Mouse (Mus musculus) splenic B cell, adult 2 months (primary cell): ENCODE results near the gene Klhl2.

ENCODE experiments used
- DNase-seq: peaks from one replicate; pipeline ENCODE4 v3.0.0-alpha.2; 2011; ENCODE audit warnings: low read depth, low spot score
- H3K27me3 ChIP-seq: 2 replicates; pipeline ENCODE4 v1.6.1; 2012; ENCODE audit warnings: mild to moderate bottlenecking, low read length, moderate library complexity, mixed read lengths; ENCODE audit not compliant: control insufficient read depth, poor library complexity, insufficient read depth, severe bottlenecking
- H3K36me3 ChIP-seq: 2 replicates; pipeline ENCODE4 v1.6.1; 2012; ENCODE audit warnings: mild to moderate bottlenecking, low read length, moderate library complexity, mixed read lengths; ENCODE audit not compliant: control insufficient read depth, poor library complexity, insufficient read depth, severe bottlenecking

Gene Klhl2

DNA sequence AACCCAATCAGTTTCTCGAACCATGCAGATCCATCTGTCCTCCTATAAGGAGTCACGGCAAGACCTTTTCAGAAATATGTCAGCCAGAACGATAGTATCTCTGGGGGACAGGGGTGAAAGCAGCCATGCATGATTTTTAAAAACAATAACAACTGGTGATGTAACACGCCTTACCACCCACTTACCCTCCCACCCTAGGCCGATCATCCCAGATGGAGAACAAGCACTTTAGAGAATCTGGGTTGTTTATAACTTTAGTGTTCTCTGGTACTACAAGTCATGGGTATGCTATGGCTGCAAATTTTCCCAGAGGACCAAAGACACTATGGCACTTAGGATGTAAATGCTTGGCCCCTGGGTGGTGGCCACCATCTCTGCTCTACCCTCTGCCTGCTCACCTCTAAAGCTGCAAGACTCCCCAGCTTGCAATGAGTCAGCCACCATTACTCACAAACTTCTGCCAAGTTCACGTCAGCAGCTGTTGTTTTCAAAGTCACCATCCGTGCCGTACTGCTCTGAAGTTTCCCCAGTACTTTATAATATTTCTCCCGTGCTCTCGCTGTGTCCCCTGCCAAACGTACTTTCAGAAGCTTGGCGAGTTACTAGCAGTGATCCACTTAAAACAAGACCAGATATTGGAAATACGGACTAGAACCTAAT, 7.9 kb downstream of the Klhl2 start:
- Histone ChIP-seq H3K36me3 (no peaks in the 10 kb centered on the region), H3K27me3 (no peaks in the 10 kb centered on the region)
- no peak for DNase-seq

- no peaks in the 10 kb centered on the region for H3K36me3 ChIP-seq
- no peaks in the 10 kb centered on the region for H3K27me3 ChIP-seq
- DNase-seq: no peak
Measured at GRCm38 (mm10) chr8:64839628-64840027, 10.2 kb downstream of the Klhl2 start.

DNA sequence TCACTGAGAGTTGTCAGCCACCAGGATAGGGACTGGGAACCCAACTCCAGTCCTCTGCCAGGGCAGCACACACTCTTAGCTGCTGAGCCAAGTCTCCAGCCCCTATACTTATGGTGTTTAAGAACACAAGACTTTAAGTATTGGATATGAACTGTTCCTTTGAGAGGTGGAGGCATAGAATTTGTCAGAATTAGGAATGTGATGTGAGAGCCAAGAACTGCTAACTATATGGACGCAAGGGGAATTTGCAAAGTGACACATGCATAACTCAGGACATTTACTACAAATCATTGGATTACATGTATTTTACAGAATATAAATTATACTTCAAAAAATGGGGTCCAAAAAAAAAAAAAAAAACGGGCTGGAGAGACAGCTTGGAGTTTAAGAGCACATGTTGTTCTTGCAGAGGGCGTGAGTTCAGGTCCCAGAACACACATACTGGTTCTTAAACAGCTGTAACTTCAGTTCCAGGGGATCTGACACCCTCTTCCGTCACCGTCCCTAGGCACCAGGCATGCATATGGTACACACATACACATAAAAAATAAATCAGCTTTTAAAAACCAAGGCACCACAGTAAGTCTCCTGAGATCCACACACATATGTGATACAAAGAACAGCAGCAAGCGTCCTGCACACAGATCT, 14.2 kb downstream of the Klhl2 start:
- H3K27me3 ChIP-seq: no peaks in the 10 kb centered on the region
- no peak for DNase-seq

GRCm38 (mm10) chr8:64834071-64834877, 15.5 kb downstream of the Klhl2 start:
- no peaks in the 10 kb centered on the region for H3K36me3 ChIP-seq
- H3K27me3 ChIP-seq: no peaks in the 10 kb centered on the region
- no peak for DNase-seq

More for the DNA sequence above, 14.2 kb downstream of the Klhl2 start:
- H3K36me3 ChIP-seq: no peaks in the 10 kb centered on the region

- DNase-seq: no peak
- no peaks in the 10 kb centered on the region for H3K36me3 ChIP-seq
- no peaks in the 10 kb centered on the region for H3K27me3 ChIP-seq
Measured at GRCm38 (mm10) chr8:64832581-64833135, 17.2 kb downstream of the Klhl2 start.

GRCm38 (mm10) chr8:64831656-64832055, 18.2 kb downstream of the Klhl2 start:
- no peak for DNase-seq
- Histone ChIP-seq H3K36me3 (no peaks in the 10 kb centered on the region), H3K27me3 (no peaks in the 10 kb centered on the region)

- no peaks in the 10 kb centered on the region for H3K36me3 ChIP-seq
- DNase-seq: no peak
Measured at GRCm38 (mm10) chr8:64829921-64830320, 19.9 kb downstream of the Klhl2 start.

GRCm38 (mm10) chr8:64829391-64829790, 20.4 kb downstream of the Klhl2 start:
- DNase-seq: no peak
- Histone ChIP-seq H3K36me3 (no peaks in the 10 kb centered on the region), H3K27me3 (no peaks in the 10 kb centered on the region)

More at GRCm38 (mm10) chr8:64829921-64830320, 19.9 kb downstream of the Klhl2 start:
- H3K27me3 ChIP-seq: no peaks in the 10 kb centered on the region

GRCm38 (mm10) chr8:64828466-64828865, 21.4 kb downstream of the Klhl2 start:
- Histone ChIP-seq H3K27me3 (no peaks in the 10 kb centered on the region), H3K36me3 (no peaks in the 10 kb centered on the region)
- DNase-seq: no peak

DNA sequence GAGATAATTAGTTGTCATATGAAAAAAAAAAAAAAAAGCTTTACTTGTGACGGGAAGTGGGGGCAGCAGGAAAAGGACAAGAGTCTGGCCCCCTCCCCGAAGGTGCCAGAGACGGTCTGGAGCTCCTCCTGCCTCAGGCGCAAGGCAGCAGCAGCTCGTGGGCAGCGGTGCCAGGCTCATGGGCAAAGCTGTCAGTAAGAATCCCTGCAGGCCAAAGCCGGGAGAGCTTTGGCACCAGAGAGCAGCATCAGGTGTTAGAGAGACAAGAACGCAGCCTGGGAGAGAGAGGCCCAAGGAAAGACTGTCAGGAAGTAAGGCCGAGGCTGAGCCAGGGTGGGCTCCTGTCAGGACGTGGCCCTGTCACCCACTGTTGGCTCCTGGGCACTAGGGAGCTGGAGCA, 22.5 kb downstream of the Klhl2 start:
- H3K27me3 ChIP-seq: no peaks in the 10 kb centered on the region
- no peak for DNase-seq
- no peaks in the 10 kb centered on the region for H3K36me3 ChIP-seq

DNA sequence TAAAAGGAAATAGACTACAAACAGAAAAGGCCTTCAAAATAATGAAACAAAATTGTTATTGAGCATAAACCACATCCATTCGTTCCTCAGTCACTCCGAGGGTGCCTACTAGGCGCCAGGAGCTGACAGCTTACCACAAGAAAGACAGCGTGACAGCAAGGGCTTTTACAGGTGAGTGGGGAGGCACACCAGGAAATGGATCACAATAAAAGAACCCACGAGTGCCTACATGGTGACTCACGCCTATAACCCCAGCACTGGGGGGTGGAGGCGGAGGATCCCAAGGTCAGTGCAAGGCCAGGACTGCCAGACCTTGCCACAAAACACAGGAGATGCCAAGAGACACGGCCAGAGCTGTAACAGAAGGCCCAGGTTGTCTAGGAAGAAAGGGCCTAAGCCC, 23.4 kb downstream of the Klhl2 start:
- H3K36me3 ChIP-seq: no peaks in the 10 kb centered on the region
- no peaks in the 10 kb centered on the region for H3K27me3 ChIP-seq
- no peak for DNase-seq

- DNase-seq: no peak
- no peaks in the 10 kb centered on the region for H3K27me3 ChIP-seq
Measured at GRCm38 (mm10) chr8:64823905-64824304, 25.9 kb downstream of the Klhl2 start.

GRCm38 (mm10) chr8:64820940-64821339, 28.9 kb downstream of the Klhl2 start:
- no peaks in the 10 kb centered on the region for H3K27me3 ChIP-seq
- no peaks in the 10 kb centered on the region for H3K36me3 ChIP-seq
- no peak for DNase-seq

More at GRCm38 (mm10) chr8:64823905-64824304, 25.9 kb downstream of the Klhl2 start:
- H3K36me3 ChIP-seq: no peaks in the 10 kb centered on the region

- DNase-seq: no peak
- H3K36me3 ChIP-seq: no peaks in the 10 kb centered on the region; the same call in 1 of the 2 replicates
- H3K27me3 ChIP-seq: no peaks in the 10 kb centered on the region
Measured at GRCm38 (mm10) chr8:64811790-64812189, 38.0 kb downstream of the Klhl2 start.

- DNase-seq: no peak
- H3K36me3 ChIP-seq: no peaks in the 10 kb centered on the region; the same call in 1 of the 2 replicates
- H3K27me3 ChIP-seq: no peaks in the 10 kb centered on the region
Measured at GRCm38 (mm10) chr8:64811083-64811482, 38.7 kb downstream of the Klhl2 start.
